Mouse (Mus musculus) small intestine, adult 2 months (tissue): ENCODE data around the gene Paox.

ENCODE experiments used
- CTCF ChIP-seq: fragments of 200-500 bp; IDR thresholded peaks from 2 replicates; pipeline ENCODE4 v1.5.1; 2012; ENCODE audit warnings: low read depth, mild to moderate bottlenecking, control low read depth, inconsistent platforms, low read length, moderate library complexity, mixed read lengths; ENCODE audit not compliant: insufficient replicate concordance, insufficient read length; ENCODE audit errors: extremely low read depth
- POLR2A ChIP-seq: fragments of 200-500 bp; IDR thresholded peaks from 2 replicates; pipeline ENCODE4 v1.6.1; 2012; ENCODE audit warnings: low read depth, mild to moderate bottlenecking, control low read depth, inconsistent platforms, low read length, moderate library complexity

DNA sequence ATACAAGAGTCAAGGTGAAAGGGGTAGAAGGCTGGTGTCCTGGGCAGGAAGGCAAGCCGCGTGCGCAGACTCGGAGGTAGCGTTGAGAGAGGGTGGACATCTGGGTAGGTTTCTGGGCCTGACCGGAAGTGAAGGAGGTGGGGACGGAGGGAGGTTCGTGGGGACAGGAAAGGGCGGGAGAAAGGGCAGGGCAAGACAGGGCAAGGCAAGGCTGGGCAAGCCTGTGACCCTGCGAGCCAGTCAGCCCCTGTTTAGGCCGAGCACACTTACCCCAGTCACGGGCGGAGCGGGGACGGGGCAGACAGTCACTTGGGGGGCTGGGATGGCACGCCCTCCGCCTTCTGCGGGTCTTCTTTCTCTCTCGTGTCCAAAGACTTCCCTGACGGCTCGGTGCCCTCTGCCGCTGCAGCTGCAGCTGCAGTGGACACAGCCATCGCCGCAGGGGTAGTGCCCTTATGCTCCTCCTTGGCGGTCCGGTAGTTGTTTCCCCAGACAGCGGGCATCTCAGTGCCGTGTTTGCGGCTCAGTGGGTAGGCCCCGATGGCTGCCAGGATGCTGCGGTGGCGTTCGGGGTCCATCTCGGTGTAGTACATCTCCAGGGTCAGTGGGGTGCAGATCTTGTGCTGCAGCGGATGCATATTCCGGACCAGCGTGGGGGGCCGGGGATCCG is 45.4 kb upstream of the Paox start:
- TF ChIP-seq CTCF (no peak), POLR2A (no peak)
